Mouse (Mus musculus) intestine, embryonic 14.5 days (tissue): ENCODE results near the gene Tns1. TPM values are rescaled to one million over a fixed set of nuclear protein-coding genes. Genes with fewer than 3 reads are reported as not detected.

ENCODE experiments used
- ATAC-seq: fragments of 200-750 bp; cut with Nextera tagmentation; replicated peaks from 2 replicates; pipeline ENCODE4 v1.8.0; 2017; ENCODE audit warnings: low read depth, moderate number of reproducible peaks, moderate TSS enrichment, moderate library complexity; ENCODE audit not compliant: low FRiP score, low TSS enrichment
- DNase-seq: peaks from one replicate; pipeline ENCODE4 v3.0.0-alpha.2; 2018; ENCODE audit warnings: low spot score
- H3K27ac ChIP-seq: fragments of 300-500 bp; sonication (generic); 2 replicates; pipeline ENCODE4 v1.5.1; 2014; ENCODE audit warnings: low read depth, mild to moderate bottlenecking, control low read depth
- H3K27me3 ChIP-seq: fragments of 300-500 bp; sonication (generic); replicated peaks from 2 replicates; pipeline ENCODE4 v1.6.1; 2014; ENCODE audit warnings: low read length, control low read depth; ENCODE audit not compliant: control insufficient read depth, insufficient read depth
- H3K36me3 ChIP-seq: fragments of 300-500 bp; sonication (generic); 2 replicates; pipeline ENCODE4 v1.6.1; 2014; ENCODE audit warnings: low read length, control low read depth; ENCODE audit not compliant: control insufficient read depth, insufficient read depth
- H3K4me1 ChIP-seq: fragments of 300-500 bp; sonication (generic); replicated peaks from 2 replicates; pipeline ENCODE4 v1.6.1; 2014; ENCODE audit warnings: low read length, control low read depth, mixed read lengths; ENCODE audit not compliant: control insufficient read depth, insufficient read depth
- H3K4me2 ChIP-seq: fragments of 300-500 bp; sonication (generic); 2 replicates; pipeline ENCODE4 v1.6.1; 2014; ENCODE audit warnings: low read length
- H3K4me3 ChIP-seq: fragments of 300-500 bp; sonication (generic); 2 replicates; pipeline ENCODE4 v1.5.1; 2014; ENCODE audit warnings: low read depth, low read length, control low read depth, mixed read lengths
- H3K9ac ChIP-seq: fragments of 300-500 bp; sonication (generic); 2 replicates; pipeline ENCODE4 v1.6.1; 2014; ENCODE audit warnings: mild to moderate bottlenecking, low read length
- H3K9me3 ChIP-seq: fragments of 300-500 bp; sonication (generic); 2 replicates; pipeline ENCODE4 v1.6.1; 2016; ENCODE audit warnings: low read length, control low read depth; ENCODE audit not compliant: control insufficient read depth
- WGBS: fragments of 180-500 bp; shearing (Covaris S2); extraction: QIAGEN DNeasy Blood & Tissue Kit; methylation state at CpG from one replicate; pipeline ENCODE4 v1.1.7; 2014; 5-methylcytosine and 5-hydroxymethylcytosine counted together
- polyA plus RNA-seq: library from polyadenylated mRNA; unstranded; fragments of >200 nt; fragmentation: Nextera tagmentation; extraction: Ambion mirVana; gene quantifications from 2 replicates; pipeline ENCODE4 v1.2.1, GENCODE M21; 2014

Tns1 gene
- polyA plus RNA-seq, 1 experiment from 2014 or later = 28.7 TPM

- no peak overlapping the region for H3K27ac ChIP-seq
- no peaks in the 10 kb centered on the region for H3K9me3 ChIP-seq
- DNase-seq (no peak), ATAC-seq (no peak)
- H3K4me2 ChIP-seq = no peak overlapping the region
- no peak overlapping the region for H3K4me3 ChIP-seq
- no peak overlapping the region for H3K9ac ChIP-seq
- peaks cover 28% of the 10 kb centered on the region for H3K4me1 ChIP-seq
- H3K27me3 ChIP-seq = no peaks in the 10 kb centered on the region
- 81% methylated on average over 9 of the region's 9 CpGs for WGBS
- H3K36me3 ChIP-seq = peaks cover 12% of the 10 kb centered on the region
These were observed 150.3 kb downstream of the Tns1 start for GRCm38 (mm10) chr1:73973992-73974391.

GRCm38 (mm10) chr1:73972726-73973125 is 151.5 kb downstream of the Tns1 start:
- ATAC-seq = peak; percentile 67
- peaks cover 11% of the 10 kb centered on the region for H3K36me3 ChIP-seq
- H3K4me3 ChIP-seq = no peak overlapping the region
- no peaks in the 10 kb centered on the region for H3K27me3 ChIP-seq
- H3K27ac ChIP-seq = peak overlapping the region; percentile 64
- no peaks in the 10 kb centered on the region for H3K9me3 ChIP-seq
- peaks cover 39% of the 10 kb centered on the region for H3K4me1 ChIP-seq
- H3K4me2 ChIP-seq = no peak overlapping the region
- WGBS = 27% methylated on average over 5 of the region's 5 CpGs
- no peak overlapping the region for H3K9ac ChIP-seq
- peak; percentile 70 for DNase-seq

DNA sequence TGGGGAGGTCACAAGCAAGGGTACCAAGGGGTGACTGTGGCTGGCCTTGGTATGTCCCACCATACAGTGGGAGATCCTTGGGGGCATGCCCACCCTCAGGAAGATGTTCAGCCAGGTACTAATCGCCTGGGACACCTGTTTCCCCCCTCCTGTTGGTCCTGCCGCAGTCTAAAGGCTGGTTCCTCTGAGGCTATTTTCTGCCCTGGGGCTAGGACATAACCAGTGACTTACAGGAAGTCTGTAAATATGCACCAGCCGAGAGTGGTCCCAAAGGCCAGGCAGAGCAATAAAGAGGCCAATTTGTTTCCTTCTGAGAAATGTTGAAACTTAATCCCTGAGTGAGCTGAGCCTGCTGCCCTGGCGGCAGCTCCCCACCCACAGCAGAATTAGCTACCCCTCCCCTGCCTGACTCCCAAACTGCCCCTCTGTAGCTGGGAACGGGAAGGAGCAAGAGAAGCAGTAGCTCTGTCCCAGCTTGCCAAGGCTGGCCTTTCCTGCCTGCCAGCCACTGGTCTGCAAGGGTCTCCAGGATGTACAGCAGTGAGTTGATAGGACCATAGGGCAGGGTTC is 154.0 kb downstream of the Tns1 start:
- Histone ChIP-seq H3K4me1 (peaks cover 50% of the 10 kb centered on the region), H3K27me3 (no peaks in the 10 kb centered on the region), H3K4me3 (no peak overlapping the region), H3K9ac (no peak overlapping the region), H3K27ac (no peak overlapping the region), H3K9me3 (no peaks in the 10 kb centered on the region), H3K4me2 (no peak overlapping the region), H3K36me3 (0 out of 2 replicates have a peak, but pooled peaks cover 3% of the 10 kb centered on the region)
- ATAC-seq (no peak), DNase-seq (peak; percentile 53)
- 13% methylated on average over 5 of the region's 5 CpGs for WGBS

DNA sequence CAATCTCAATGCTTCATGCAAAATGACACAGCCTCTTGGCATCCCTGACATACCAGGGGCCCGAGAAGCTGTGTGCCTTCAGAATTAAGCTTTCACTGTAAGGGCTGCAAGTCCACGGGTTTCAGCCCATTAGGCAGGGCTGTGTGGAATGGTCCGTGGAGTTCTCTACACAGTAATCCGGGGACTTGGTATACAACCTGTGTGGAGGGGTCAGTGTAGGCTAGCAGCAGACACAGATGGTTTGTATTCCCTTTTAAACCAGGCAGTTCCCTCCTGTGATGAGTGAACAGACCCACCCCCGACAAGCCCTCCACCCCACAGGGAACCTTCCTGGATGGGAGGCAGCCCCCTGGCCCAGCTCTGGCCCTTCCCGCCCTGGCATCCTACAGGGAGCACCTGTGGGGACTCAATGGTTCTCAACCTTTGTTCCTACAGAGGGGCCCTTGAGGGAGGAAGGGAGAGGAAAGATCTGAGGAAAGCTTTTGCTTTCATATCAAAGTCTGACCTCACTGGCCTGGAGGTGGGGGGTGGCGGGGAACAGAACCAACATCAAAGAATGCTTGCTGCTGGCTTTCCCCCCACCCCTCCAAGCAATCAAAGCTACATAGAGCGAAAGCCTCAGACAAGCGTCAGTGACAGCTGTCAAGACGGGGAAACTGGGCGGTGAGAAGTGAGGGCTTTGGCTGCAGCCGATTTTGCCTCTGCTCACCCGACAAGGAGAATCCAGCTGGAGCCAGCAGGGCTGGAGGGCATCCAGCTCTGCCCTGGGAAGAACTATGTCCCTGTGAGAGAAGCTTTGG is 155.3 kb downstream of the Tns1 start:
- Histone ChIP-seq H3K27ac (no peak overlapping the region), H3K27me3 (no peaks in the 10 kb centered on the region), H3K4me2 (no peak overlapping the region), H3K9ac (no peak overlapping the region), H3K4me1 (peaks cover 54% of the 10 kb centered on the region), H3K4me3 (no peak overlapping the region), H3K9me3 (no peaks in the 10 kb centered on the region), H3K36me3 (no peaks in the 10 kb centered on the region)
- DNase-seq = peak; percentile 57
- 0 out of 2 replicates have a peak, but pooled peaks have one; percentile 28 for ATAC-seq
- 29% methylated on average over 13 of the region's 13 CpGs for WGBS

DNA sequence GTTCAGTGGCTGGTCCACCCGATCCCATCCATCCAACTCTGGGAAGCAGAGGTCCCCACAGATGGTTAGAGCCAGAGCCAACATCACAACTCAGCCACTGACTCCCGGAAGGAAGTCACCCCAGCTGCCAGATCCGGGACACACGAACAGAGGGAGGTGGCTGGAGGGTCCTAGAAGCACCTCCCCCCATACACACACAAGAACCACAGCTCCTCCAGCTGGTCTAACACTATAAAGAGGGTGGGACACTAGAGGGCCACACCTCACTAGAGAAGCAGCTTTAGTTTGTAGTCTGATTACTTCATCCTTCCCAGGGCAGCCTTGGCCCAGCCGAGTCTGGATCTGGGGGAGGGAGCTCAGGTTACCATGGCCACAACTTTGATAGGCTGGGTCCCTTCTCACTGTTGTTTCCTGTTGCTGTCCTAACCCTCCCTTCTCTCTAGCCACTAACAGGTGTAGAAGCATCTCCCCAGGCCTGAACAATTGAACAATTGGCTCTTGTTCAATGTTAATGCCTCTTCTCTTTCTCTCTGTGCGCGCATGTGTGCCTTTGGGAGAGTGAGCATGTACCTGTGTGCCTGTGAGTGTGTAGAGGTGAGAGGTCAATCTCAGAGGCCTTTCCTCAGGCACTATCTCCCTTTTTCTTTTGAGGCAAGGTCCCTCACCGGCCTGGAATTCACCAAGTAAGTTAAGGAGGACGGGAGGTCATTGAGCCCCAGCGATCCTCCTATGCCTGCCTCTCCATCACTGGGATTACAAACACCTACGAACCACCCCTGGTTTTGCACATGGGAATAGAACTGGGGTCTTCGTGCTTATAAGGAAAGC is 157.6 kb downstream of the Tns1 start:
- Histone ChIP-seq H3K27ac (no peak overlapping the region), H3K4me2 (no peak overlapping the region), H3K9ac (no peak overlapping the region), H3K36me3 (no peaks in the 10 kb centered on the region), H3K4me1 (peaks cover 61% of the 10 kb centered on the region), H3K27me3 (no peaks in the 10 kb centered on the region), H3K9me3 (no peaks in the 10 kb centered on the region), H3K4me3 (no peak overlapping the region)
- WGBS = 62% methylated on average over 12 of the region's 12 CpGs
- DNase-seq = peak; percentile 57
- no peak for ATAC-seq

DNA sequence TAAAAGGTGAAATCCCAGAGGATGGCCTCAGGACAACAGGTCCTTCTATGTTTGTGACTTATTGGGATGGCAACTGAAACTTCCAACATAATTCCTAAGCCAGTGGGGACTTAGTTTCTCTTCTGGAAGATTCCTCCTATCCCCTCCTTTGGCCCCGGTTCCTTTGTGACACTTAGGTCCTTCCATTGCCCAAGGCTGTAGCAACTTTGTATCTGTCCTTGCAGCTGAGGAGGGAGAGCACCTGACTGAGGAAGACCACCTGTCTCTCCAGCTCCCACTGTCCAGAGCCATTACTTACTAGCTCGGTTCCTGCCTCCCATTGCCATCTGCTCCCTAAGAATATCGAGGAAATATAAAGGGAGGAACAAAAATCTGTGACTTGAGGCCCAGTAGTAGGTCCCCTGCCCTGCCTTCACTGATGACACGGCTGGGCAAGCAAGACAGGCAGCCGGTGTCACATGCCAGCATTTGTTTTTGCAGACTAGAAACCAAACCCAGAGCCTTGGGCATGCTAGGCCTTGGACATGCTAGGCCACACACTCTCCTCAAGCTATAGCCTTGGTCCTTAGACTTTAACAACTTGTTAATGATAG is 160.0 kb downstream of the Tns1 start:
- H3K9ac ChIP-seq = no peak overlapping the region
- no peak overlapping the region for H3K4me3 ChIP-seq

GRCm38 (mm10) chr1:73963626-73964025 is 160.6 kb downstream of the Tns1 start:
- DNase-seq = peak; percentile 65
- H3K36me3 ChIP-seq = no peaks in the 10 kb centered on the region
- peaks cover 44% of the 10 kb centered on the region for H3K4me1 ChIP-seq
- H3K4me2 ChIP-seq = peak overlapping the region; percentile 59
- H3K27ac ChIP-seq = peak overlapping the region; percentile 90
- no peaks in the 10 kb centered on the region for H3K27me3 ChIP-seq
- no peak overlapping the region for H3K4me3 ChIP-seq
- H3K9ac ChIP-seq = no peak overlapping the region
- H3K9me3 ChIP-seq = no peaks in the 10 kb centered on the region
- 21% methylated on average over 8 of the region's 8 CpGs for WGBS
- no peak for ATAC-seq

More for the DNA sequence above, 160.0 kb downstream of the Tns1 start:
- DNase-seq (no peak), ATAC-seq (no peak)
- Histone ChIP-seq H3K36me3 (no peaks in the 10 kb centered on the region), H3K27ac (peak overlapping the region; percentile 90), H3K27me3 (no peaks in the 10 kb centered on the region), H3K4me1 (peaks cover 48% of the 10 kb centered on the region), H3K9me3 (no peaks in the 10 kb centered on the region), H3K4me2 (no peak overlapping the region)
- 82% methylated on average over 5 of the region's 5 CpGs for WGBS

GRCm38 (mm10) chr1:73962668-73963371 is 161.4 kb downstream of the Tns1 start:
- H3K9me3 ChIP-seq = no peaks in the 10 kb centered on the region
- peak overlapping the region; percentile 90 for H3K27ac ChIP-seq
- H3K27me3 ChIP-seq = no peaks in the 10 kb centered on the region
- 6% methylated on average over 12 of the region's 12 CpGs for WGBS
- peak overlapping the region; percentile 59 for H3K4me2 ChIP-seq
- H3K4me1 ChIP-seq = peaks cover 40% of the 10 kb centered on the region
- peak overlapping the region; percentile 31 for H3K4me3 ChIP-seq
- H3K9ac ChIP-seq = peak overlapping the region; percentile 50
- H3K36me3 ChIP-seq = no peaks in the 10 kb centered on the region
- DNase-seq (peak; percentile 78), ATAC-seq (peak; percentile 88)
